Mouse (Mus musculus) natural killer cell, adult 2 months (primary cell): ENCODE results near the gene Vmn1r3.
"Not testable (repeated sequence)": the region's sequence is repeated elsewhere in the genome, so short reads cannot be mapped to it uniquely, and the experiment has no call there.

ENCODE experiments used
- DNase-seq, 2 experiments: peaks; one replicate each; pipeline ENCODE4 v3.0.0; 2022; ENCODE audit warnings: low spot score in 2 of 2

Gene Vmn1r3

DNA sequence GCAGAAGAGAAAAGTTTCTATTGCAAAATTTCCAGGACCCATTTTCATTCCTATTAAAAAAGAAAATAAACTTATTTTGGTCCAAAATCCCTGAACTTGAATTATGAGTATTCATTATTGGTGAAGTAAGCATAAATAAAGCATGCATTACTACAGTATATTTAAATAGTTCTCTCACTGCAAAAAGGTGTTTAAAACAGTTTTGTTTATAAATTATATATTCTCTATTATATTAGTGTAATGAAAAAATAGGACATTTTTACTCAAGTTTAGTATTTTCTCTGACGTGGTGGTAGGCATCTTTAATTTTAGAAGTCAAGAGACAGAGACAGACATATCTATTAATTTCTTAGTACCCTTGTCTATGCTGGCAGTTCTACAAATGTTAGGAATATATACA, at the start of gene Vmn1r3:
Vmn1r3 (minus strand) TSS at position 101 of the 400 bp plus-strand sequence.
- DNase-seq, result not testable (repeated sequence)

DNA sequence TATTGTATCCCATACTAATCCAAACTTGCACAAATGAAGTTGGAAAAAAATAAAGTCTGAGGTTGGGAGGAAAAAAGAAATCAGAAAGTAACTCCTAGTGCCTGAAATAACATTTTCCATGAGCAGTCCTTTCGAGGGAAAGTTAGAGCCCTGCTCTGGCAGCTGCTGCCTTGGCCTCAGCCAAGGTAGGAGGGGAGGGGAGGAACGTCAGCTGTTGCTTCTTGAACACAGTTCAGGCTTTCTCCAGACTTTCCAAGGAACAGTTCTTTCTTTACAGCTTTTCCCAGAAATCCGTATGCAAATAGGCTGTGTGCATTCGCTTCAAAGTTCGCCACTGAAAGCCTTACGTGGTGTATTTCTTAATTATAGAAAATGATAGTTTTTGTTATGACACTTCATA, 46.9 kb upstream of the Vmn1r3 start:
- DNase-seq, result no peak

DNA sequence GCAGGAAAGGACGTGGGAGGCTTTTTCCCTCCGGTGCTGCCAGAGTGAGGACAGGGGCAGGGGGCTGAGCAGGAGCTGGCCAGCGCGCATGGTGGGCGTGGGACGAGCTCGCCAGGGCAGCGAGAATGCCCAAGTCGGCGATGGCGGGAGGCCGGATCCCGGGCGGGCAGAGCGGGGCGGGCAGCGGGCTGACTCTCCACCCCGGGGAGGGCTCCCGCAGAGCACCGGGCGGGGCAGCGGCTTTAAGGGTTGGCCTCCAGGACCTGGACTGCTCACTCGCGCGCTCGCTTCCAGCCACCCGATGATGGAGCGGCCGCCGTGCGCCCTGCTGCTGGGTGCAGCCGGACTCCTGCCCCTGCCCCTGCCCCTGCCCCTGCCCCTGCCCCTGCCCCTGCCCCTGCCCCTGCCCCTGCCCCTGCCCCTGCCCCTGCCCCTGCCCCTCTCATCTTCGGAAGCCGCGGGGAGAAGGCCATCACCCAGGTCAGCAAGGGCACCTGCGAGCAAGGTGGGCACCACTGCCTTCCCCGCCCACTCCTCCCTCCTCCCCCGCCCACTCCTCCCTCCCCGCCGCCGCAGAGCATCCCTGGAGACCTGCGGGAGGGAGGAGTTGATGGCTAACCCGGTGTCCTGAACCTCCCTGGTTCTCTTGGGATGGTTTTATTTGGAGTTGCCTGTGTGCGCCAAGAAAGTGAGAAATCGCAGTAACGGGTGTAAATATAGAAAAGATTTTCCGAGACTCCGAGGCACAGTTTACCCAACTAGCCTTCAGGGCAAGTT, 45.9 kb upstream of the Vmn1r3 start:
- DNase-seq, result no peak

DNA sequence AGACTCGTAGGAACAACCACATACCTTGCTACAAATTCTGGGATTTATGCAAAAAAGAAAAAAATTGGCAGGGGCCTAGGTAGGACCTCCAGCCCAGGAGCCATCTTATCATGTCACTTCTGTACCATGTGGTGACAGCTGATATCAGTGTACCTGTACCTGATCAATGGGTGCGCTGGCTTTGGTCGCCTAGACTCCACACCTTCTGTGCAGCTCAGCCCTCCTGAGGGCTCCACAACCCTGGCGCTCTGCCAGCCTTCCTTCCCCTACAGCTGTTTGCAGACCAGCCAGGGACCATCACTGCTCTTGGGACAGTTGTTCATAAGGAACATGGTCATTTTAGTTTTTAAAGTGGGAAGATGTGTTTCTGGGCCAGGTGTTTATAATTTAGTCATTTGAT, 44.4 kb upstream of the Vmn1r3 start:
- DNase-seq, result no peak

DNA sequence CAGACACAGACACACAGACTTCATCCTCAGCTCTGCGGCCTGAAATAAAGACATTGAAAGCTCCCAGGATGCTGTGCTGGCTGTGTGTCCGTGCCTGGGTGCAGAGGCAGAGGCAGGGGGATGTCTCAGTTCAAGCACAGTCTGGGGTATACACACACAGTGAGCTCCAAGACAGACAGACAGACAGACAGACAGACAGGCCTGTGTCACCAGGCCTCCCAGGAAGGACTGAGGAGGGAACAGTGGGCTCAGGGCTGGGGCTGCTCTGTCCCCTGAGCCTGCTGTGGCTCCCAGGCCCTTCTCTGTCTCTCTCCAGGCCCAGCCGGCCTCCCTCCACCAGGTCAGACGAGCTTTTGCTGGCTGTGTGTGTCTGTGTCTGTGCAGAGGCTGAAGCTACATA, 43.3 kb upstream of the Vmn1r3 start:
- DNase-seq, result no peak

DNA sequence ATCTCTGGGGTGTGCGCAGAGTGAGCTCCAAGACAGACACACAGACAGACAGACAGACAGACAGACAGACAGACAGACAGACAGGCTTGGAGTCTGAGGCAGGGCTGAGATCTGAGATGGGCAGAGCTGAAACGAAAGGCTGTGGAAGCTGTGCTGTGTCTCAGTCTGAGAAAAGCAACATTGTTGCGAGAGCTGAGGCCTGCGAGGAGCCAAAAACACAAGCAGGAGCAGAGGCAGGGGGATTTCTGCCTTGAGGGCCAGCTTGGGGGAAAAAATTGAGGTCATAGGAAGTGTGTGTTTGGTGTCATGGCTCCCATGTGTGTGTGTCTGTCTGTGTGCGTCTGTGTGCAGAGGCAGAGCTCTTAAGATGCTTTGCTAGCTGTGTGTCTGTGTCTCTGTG, 42.6 kb upstream of the Vmn1r3 start:
- no peak for DNase-seq

DNA sequence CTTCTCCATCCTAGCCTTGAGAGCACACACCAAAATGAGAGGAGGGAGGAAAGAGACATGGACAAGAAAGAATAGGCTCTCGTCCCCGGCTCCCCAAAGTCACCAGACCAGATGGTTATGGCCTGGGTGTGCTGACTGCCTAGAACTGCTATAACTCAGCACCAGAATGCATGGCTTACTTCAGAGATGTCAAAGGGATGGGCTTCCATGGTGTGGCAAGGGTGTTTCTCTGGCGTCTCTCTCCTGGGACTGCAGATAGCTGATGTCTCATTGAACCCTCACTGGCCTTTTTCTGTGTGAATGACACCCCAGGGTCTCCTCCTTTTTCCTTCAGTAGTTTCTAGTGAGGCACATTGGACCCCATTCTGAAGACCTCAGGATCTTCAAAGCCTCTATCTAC, 41.3 kb upstream of the Vmn1r3 start:
- no peak for DNase-seq

DNA sequence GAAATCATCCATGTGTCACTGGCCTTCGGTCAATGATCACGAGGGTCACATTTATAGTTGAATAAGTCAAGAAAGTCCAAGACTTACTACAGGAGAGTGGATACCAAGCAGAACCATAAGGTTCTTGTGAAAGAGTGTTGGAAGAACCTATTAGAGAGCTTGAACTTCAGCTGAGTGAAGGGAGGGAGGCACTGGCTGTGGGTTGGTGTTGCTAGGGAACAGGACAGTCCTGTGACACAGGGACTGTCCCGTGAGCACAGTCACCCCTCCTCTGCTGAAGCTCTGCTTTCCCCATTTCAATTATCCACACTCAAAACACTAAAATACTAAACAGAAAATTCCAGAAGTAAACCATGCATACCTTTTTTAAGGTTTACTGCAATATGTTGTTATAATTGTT, 40.3 kb upstream of the Vmn1r3 start:
- DNase-seq, result not testable (repeated sequence)

DNA sequence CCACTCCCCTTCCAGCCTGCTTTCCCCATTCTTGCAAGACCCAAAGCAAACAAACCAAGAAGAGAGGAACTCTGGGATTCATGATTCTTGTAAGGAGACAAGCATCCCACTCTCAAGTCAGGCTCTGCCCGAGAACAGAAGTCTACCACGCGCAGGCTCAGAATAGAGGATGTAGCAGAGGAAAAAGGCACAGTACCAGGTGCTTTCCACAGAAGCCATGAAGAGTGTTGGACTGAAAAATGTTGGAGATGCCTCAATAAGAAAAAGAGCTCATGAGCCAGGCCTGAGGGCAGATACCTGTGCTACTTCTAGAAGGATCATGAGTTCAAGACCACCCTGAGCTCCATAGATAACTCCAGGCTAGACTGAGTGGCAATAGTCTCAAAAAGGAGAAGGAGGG, 39.7 kb upstream of the Vmn1r3 start:
- not testable (repeated sequence) for DNase-seq

DNA sequence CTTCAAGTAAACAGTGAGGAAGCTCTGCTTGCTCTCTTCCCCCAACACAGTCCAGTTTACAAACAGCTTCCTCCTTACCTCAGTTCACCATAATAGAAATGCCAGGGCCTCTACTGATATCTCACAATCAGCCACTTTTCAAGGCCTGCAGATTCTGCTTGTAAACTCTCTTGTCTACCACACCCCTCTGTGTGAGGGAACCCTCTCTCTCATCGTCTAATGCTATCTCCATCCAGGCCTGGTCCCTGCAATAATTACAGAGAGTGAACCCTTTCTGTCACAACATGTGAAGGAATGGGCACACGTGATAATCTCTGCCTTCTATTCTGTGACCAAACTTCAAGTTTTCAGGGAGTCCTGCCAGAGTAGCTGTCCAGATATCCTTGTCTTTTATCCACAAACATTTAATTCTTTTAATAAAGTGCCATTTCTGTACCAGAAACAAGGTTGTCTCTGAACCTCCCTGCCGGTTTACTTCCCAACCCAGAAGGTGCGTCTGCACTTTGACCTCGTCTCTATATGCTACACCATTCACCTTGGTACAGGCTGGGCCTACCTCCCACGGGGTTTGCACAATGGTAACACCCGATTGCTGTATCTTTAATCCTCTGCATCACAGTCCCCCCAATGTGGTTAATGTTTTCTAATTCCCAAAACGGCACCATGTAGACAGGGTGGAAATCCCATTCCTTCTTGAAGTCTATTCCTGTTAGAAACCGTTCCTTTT, 38.5 kb upstream of the Vmn1r3 start:
- not testable (repeated sequence) for DNase-seq

DNA sequence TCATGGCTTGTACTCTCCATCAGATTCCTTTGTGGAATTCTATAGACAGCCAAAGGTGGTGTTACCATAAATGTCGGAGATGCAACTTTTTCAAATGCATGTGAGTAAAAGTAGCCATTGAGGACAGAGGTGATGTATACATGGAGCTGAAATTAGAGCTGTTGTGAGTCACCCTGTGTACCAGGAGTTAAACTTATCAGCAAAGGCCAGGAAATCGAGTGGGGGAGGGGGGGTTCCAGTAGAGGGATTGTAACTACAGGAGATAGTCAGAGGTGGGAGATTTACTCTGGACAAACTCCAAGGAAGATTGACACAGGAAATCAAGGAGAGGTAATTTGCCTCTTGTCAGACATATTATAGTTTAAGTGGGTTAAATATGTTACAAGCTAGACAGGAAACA, 31.2 kb upstream of the Vmn1r3 start:
- not testable (repeated sequence) for DNase-seq

DNA sequence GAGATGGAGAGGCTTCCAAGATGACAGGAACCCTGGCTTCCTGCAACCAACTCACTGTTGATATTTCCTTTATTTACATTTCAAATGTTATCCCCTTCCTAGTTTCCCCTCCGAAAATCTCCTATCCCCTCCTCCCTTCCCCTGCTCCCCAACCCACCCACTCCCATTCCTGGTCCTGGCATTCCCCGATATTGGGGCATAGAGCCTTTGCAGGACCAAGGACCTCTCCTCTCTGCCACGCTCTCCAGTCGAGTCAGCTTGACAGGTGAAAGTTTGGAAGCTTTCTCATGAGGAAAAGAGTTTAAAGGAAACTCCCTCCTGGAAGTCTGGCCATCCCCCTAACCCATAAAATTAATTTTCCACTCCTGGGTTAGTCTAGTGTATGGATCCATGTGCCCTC, 28.2 kb upstream of the Vmn1r3 start:
- not testable (repeated sequence) for DNase-seq

DNA sequence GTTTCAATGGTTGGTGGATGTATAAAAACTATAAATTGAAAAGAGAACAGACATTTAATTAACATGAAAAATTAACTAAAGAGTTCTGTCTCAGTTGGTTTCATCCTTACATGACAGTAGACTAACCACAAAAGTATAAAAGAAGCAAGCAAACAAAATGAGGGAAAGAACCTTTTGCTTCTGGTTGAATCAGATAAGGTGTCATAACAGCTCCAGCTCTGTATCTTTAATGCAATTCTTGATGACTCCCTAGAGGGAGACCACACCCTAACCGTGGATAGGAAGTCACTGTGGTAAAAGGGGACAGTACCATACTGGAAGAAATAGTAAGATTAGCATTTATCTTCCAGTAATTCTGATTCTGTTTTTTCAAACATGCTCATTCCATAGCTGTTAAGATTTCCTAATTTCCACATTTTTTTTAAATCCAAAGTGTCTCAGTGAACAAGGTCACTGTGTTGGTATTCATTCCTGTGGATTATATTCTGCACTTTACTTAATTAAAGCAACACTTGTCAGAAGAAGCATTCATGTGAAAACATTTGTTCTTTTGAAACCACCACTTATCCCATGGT, 24.6 kb upstream of the Vmn1r3 start:
- not testable (repeated sequence) for DNase-seq

DNA sequence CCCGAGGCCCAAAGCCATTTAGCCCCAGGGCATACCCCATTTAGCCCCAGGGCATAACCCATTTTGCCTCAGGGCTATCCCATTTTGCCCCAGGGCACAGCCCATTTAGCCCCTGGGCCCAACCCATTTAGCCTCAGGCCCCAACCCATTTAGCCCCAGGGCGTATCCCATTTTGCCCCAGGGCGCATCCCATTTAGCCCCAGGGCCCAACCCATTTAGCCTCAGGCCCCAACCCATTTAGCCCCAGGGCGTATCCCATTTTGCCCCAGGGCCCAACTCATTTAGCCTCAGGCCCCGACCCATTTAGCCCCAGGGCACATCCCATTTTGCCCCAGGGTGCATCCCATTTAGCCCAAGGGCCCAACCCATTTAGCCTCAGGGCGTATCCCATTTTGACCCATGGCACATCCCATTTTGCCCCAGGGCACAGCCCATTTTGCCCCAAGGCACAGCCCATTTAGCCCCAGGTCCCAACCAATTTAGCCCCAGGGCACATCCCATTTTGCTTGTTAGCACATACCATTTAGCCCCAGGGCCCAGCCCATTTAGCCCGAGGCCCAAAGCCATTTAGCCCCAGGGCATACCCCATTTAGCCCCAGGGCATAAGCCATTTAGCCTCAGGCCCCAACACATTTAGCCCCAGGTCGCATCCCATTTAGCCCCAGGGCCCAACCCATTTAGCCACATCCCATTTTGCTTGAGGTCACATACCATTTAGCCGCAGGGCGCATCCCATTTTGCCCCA, 8.2 kb downstream of the Vmn1r3 start:
- DNase-seq, result not testable (repeated sequence)

DNA sequence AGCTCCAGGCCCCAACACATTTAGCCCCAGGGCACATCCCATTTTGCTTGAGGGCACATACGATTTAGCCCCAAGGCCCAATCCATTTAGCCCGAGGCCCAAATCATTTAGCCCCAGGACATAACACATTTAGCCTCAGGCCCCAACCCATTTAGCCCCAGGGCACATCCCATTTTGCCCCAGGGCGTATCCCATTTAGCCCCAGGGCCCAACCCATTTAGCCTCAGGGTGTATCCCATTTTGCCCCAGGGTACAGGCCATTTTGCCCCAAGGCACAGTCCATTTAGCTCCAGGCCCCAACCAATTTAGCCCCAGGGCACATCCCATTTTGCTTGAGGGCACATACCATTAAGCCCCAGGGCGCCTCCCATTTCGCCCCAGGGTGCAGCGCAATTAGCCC, 9.0 kb downstream of the Vmn1r3 start:
- DNase-seq, result not testable (repeated sequence)

DNA sequence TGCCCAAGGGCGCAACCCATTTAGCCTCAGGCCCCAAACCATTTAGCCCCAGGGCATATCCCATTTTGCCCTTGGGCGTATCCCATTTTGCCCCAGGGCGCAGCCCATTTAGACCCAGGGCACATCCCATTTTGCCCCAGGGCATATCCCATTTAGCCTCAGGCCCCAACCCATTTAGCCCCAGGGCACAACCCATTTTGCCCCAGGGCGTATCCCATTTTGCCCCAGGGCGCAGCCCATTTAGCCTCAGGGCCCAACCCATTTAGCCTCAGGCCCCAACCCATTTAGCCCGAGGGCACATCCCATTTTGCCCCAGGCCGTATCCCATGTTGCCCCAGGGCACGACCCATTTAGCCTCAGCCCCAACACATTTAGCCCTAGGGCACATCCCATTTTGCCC, 9.4 kb downstream of the Vmn1r3 start:
- DNase-seq, result not testable (repeated sequence)

DNA sequence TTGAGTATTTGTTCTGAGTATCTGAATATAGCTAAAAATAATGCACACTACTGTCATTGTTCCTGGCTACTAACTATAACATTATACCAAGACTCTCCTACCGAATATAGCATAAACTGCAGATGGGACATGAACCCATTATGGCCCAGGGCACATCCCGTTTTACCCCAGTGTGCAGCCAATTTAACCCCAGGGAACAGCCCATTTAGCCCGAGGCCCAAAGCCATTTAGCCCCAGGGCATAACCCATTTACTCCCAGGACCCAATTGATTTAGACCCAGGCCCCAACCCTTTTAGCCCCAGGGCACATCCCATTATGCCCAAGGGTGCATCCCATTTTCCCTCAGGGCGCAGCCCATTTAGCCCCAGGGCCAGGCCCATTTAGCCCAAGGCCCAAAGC, 10.6 kb downstream of the Vmn1r3 start:
- DNase-seq, result not testable (repeated sequence)

DNA sequence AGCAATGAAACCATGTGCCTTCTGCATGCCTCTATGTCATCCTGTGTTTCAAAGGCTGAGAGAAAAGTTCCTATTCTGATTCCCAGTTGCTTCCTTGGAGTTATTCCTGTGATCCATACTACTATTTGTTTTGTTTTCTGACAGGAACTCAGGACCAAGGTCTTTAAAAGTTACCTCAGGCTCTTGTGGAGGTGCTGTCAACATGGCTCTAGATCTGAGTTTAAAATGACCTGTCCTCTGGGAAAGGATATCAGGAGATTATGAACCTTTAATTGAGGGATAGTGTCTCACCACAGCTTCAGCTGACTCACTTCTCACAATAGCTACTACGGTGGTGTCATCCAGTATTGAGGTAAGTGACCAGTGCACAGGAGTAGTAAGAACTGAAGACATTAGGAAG, 18.1 kb downstream of the Vmn1r3 start, which contains the start of gene Vmn1r2:
Vmn1r2 (plus strand) TSS at position 301 of the 400 bp plus-strand sequence.
- not testable (repeated sequence) for DNase-seq

DNA sequence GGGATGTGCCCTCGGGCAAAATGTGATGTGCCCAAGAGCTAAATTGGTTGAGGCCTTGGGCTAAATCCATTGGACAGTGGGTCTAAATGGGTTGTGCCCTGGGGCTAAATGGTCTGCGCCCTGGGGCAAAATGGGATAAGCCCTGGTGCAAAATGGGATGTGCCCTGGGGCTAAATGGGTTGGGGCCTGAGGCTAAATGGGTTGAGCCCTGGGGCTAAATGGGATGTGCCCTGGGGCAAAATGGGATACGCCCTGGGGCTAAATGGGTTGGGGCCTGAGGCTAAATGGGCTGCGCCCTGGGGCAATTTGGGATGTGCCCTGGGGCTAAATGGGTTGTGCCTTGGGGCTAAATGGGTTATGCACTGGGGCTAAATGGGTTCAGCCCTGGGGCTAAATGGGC, 20.1 kb downstream of the Vmn1r3 start:
- DNase-seq, result no peak

DNA sequence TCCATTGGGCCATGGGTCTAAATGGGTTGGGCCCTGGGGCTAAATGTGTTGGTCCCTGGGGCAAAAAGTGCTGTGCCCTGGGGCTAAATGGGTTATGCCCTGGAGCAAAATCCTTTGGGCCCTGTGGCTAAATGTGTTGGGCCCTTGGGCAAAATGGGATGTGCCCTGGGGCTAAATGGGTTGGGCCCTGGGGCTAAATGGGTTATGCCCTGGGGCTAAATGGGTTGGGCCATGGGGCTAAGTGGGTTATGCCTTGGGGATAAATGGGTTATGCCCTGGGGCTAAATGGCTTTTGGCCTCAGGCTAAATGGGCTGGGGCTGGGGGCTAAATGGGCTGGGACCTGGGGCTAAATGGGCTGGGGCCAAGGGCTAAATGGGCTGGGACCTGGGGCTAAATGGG, 20.7 kb downstream of the Vmn1r3 start:
- not testable (repeated sequence) for DNase-seq

DNA sequence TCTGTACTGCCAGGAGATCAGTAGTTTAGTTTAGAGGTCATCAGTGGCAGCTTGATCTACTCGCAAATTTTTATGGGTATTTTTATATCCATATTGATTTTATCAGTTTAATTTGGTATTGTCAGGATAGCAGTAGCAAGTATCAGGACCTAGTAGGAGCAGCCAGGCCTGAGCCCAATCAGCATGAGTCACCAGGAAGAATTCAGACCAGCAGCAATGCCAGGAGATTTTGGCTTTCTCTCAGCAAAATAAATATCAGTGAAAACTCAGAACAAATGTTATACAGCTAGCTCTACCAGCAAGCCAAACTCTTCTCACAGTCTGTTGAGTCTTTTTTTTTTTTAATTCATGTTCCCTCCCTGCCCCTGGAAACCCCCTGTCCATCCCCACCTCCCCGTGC, 31.8 kb downstream of the Vmn1r3 start:
- DNase-seq, result not testable (repeated sequence)

DNA sequence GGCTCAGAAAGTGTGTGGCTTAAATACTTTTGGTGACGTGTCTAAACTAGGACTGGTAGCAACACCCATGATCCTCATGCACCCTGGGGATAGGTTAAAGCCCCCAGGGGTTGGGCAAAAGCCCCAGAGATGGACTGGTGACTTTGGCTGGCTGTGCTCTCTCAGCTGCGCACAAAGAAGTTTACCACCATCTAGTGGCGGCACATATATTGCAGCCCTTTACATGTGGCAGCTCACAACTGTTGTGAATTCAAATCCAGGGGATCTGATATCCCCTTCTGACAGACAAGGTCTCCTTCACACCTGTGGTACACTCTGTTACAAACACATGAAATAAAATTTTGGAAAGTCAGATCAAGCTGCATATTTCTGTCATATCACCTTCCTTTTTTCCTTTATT, 37.2 kb downstream of the Vmn1r3 start:
- not testable (repeated sequence) for DNase-seq
